Comparison of ENCODE assay signal across 17 mouse cellular contexts in genomic region chr3:157217794-157218193, GRCm38 (mm10).
A peak's percentile ranks its signal among the peaks of the same experiment; 100 is the strongest.
DNase-seq lines count a peak whose midpoint lies in the region; ATAC-seq and TF ChIP-seq lines count a peak whose summit lies in the region.
"Had no signal": no experiment of that assay in that cellular context is flagged by ENCODE, and none has a peak within 500 bp of the region (broad histone marks: within the 10 kb centered on the region; RNA-seq: fewer than 3 reads in every experiment).

No protein-coding gene starts in this region.

- H3K27ac ChIP-seq in limb, embryonic 11.5 days (replicated peaks; ENCODE audit: low read depth, low read length), result no peak overlapping the region
- no peak overlapping the region for H3K27ac ChIP-seq in limb, embryonic 10.5 days
- no peak overlapping the region for H3K27ac ChIP-seq in hindbrain, embryonic 12.5 days
- H3K27ac ChIP-seq in midbrain, embryonic 11.5 days (ENCODE audit: low read depth, low read length), result no peak overlapping the region
- peak overlapping the region; percentile 32 for H3K27ac ChIP-seq in olfactory bulb, adult 2 months (ENCODE audit: insufficient read depth, low read depth, low read length)
- H3K27ac ChIP-seq: kidney, postnatal 0 days; liver, embryonic 15.5 days had no signal

- intact Hi-C loops in heart, postnatal 36 days (cut with DNase I), result no loop called here

- H3K4me2 ChIP-seq in limb, embryonic 11.5 days (ENCODE audit: low read depth, severe bottlenecking), result no peak overlapping the region
- no peak overlapping the region for H3K4me2 ChIP-seq in hindbrain, embryonic 12.5 days (replicated peaks)
- H3K4me2 ChIP-seq in midbrain, embryonic 11.5 days, result no peak overlapping the region
- H3K4me2 ChIP-seq: heart, embryonic 12.5 days; liver, embryonic 15.5 days had no signal

- peak; percentile 13 for DNase-seq in limb, embryonic 11.5 days (ENCODE audit: low spot score)
- DNase-seq in limb, embryonic 10.5 days (ENCODE audit: low spot score), result no peak
- peak; percentile 72 for DNase-seq in midbrain, embryonic 11.5 days (ENCODE audit: low spot score, missing footprints)
- no peak for DNase-seq in lung, postnatal 10 days
- DNase-seq in heart, postnatal 36 days, result no peak
- DNase-seq: adrenal gland, postnatal 25 days; cerebellum, postnatal 14 days; lung, postnatal 14 days; right cerebral cortex, postnatal 4 days; thymus, postnatal 36 days had no signal

- no peaks in the 10 kb centered on the region for H3K4me1 ChIP-seq in limb, embryonic 11.5 days (ENCODE audit: control insufficient read depth, insufficient read depth, low read length)
- peaks cover 7% of the 10 kb centered on the region; the same call in 1 of the 2 replicates for H3K4me1 ChIP-seq in limb, embryonic 10.5 days
- peaks cover 9% of the 10 kb centered on the region for H3K4me1 ChIP-seq in hindbrain, embryonic 12.5 days
- H3K4me1 ChIP-seq in midbrain, embryonic 11.5 days (ENCODE audit: control insufficient read depth, insufficient read depth, low read length), result peaks cover 8% of the 10 kb centered on the region
- H3K4me1 ChIP-seq in olfactory bulb, adult 2 months (ENCODE audit: control insufficient read depth, insufficient read depth, low read length), result 0 out of 2 replicates have a peak, but pooled peaks cover 2% of the 10 kb centered on the region
- H3K4me1 ChIP-seq: liver, embryonic 15.5 days; megakaryocyte, embryonic 14.5 days had no signal

- TF ChIP-seq POLR2A in olfactory bulb, adult 2 months (IDR thresholded peaks at IDR 0.05; ENCODE audit: insufficient read depth, low read depth, low read length), result no peak

- no peak for ATAC-seq in limb, embryonic 11.5 days (ENCODE audit: insufficient number of reproducible peaks, low FRiP score, low TSS enrichment, low read depth)
- 0 out of 2 replicates have a peak, but pooled peaks have one; percentile 23 for ATAC-seq in hindbrain, embryonic 12.5 days (ENCODE audit: low FRiP score)
- ATAC-seq in midbrain, embryonic 11.5 days (ENCODE audit: low FRiP score), result peak; percentile 59
- ATAC-seq: intestine, postnatal 0 days had no signal

- H3K4me3 ChIP-seq in limb, embryonic 11.5 days (ENCODE audit: low read depth, low read length), result no peak overlapping the region
- H3K4me3 ChIP-seq in limb, embryonic 10.5 days, result no peak overlapping the region
- H3K4me3 ChIP-seq in hindbrain, embryonic 12.5 days, result no peak overlapping the region
- no peak overlapping the region for H3K4me3 ChIP-seq in midbrain, embryonic 11.5 days (ENCODE audit: low read depth, low read length)
- no peak overlapping the region for H3K4me3 ChIP-seq in olfactory bulb, adult 2 months (ENCODE audit: insufficient read depth, low read depth, low read length)
- H3K4me3 ChIP-seq: heart, embryonic 12.5 days; liver, embryonic 15.5 days had no signal

- no peak for TF ChIP-seq CTCF in olfactory bulb, adult 2 months (IDR thresholded peaks at IDR 0.05; ENCODE audit: insufficient read depth, low read depth, low read length)

- H3K27me3 ChIP-seq in limb, embryonic 11.5 days (ENCODE audit: control insufficient read depth, insufficient read depth, low read length), result no peaks in the 10 kb centered on the region
- H3K27me3 ChIP-seq in limb, embryonic 10.5 days (ENCODE audit: low read depth, poor library complexity, severe bottlenecking), result no peaks in the 10 kb centered on the region
- no peaks in the 10 kb centered on the region for H3K27me3 ChIP-seq in hindbrain, embryonic 12.5 days
- H3K27me3 ChIP-seq in midbrain, embryonic 11.5 days (ENCODE audit: control insufficient read depth, insufficient read depth, low read length), result no peaks in the 10 kb centered on the region
- H3K27me3 ChIP-seq: heart, embryonic 12.5 days; liver, embryonic 15.5 days; megakaryocyte, embryonic 14.5 days had no signal

- no peak overlapping the region for H3K9ac ChIP-seq in limb, embryonic 11.5 days (ENCODE audit: low read length)
- no peak overlapping the region for H3K9ac ChIP-seq in hindbrain, embryonic 12.5 days
- H3K9ac ChIP-seq in midbrain, embryonic 11.5 days (ENCODE audit: low read length), result no peak overlapping the region
- H3K9ac ChIP-seq: heart, embryonic 12.5 days; liver, embryonic 15.5 days had no signal

- no peaks in the 10 kb centered on the region for H3K36me3 ChIP-seq in limb, embryonic 11.5 days (ENCODE audit: control insufficient read depth, insufficient read depth, low read length)
- H3K36me3 ChIP-seq in limb, embryonic 10.5 days, result no peaks in the 10 kb centered on the region
- H3K36me3 ChIP-seq in hindbrain, embryonic 12.5 days, result no peaks in the 10 kb centered on the region
- H3K36me3 ChIP-seq in midbrain, embryonic 11.5 days (ENCODE audit: control insufficient read depth, insufficient read depth, low read length), result no peaks in the 10 kb centered on the region
- H3K36me3 ChIP-seq: heart, embryonic 12.5 days; liver, embryonic 15.5 days had no signal

- H3K9me3 ChIP-seq in limb, embryonic 11.5 days (ENCODE audit: control insufficient read depth, low read length), result no peaks in the 10 kb centered on the region
- H3K9me3 ChIP-seq in limb, embryonic 10.5 days (replicated peaks), result no peaks in the 10 kb centered on the region
- no peaks in the 10 kb centered on the region for H3K9me3 ChIP-seq in hindbrain, embryonic 12.5 days (replicated peaks)
- H3K9me3 ChIP-seq in midbrain, embryonic 11.5 days (ENCODE audit: control insufficient read depth, low read length), result no peaks in the 10 kb centered on the region
- H3K9me3 ChIP-seq: heart, embryonic 12.5 days; liver, embryonic 15.5 days; megakaryocyte, embryonic 14.5 days had no signal

- 66% methylated on average over 2 of the region's 2 CpGs for WGBS in limb, embryonic 11.5 days
- 69% methylated on average over 2 of the region's 2 CpGs for WGBS in limb, embryonic 10.5 days
- 39% methylated on average over 2 of the region's 2 CpGs for WGBS in hindbrain, embryonic 12.5 days
- WGBS in midbrain, embryonic 11.5 days, result 22% methylated on average over 2 of the region's 2 CpGs
- 23% methylated on average over 2 of the region's 2 CpGs for WGBS in olfactory bulb, adult 2 months

Comparison
In these comparisons a context has a peak if more than half of its experiments do, and no peak if none do; other contexts are left out.
1. DNase-seq: peak in limb, embryonic 11.5 days (single experiment) and midbrain, embryonic 11.5 days (single experiment); none in limb, embryonic 10.5 days (single experiment), lung, postnatal 10 days (single experiment) and heart, postnatal 36 days (0 of 2).